Mouse (Mus musculus) megakaryocyte-erythroid progenitor cell, adult 5-6 weeks (primary cell): ENCODE measurements around the gene Ebi3. TPM values are rescaled to one million over a fixed set of nuclear protein-coding genes. Genes with fewer than 3 reads are reported as not detected.
"Not testable (repeated sequence)": the region's sequence is repeated elsewhere in the genome, so short reads cannot be mapped to it uniquely, and the experiment has no call there.

Source experiments
- ATAC-seq: replicated peaks from 2 replicates; pipeline ENCODE4 v1.8.0; 2016; ENCODE audit warnings: mild to moderate bottlenecking, inconsistent platforms; ENCODE audit not compliant: severe bottlenecking, poor library complexity, low FRiP score, low TSS enrichment
- total RNA-seq, 2 experiments: library from RNA; stranded (forward) in 1 of 2; stranded (reverse) in 1 of 2; fragments of 200-1000, 215-1000 nt in 1 of 2; fragments of >200 nt in 1 of 2; fragmentation: Nextera tagmentation in 1 of 2; gene quantifications; 2 replicates each; pipeline ENCODE4 v1.2.3; 2014 to 2017

Ebi3 gene
- total RNA-seq (2014; fragmentation: Nextera tagmentation), result 0.42 TPM in 1 of 2 replicates, not detected in the other
- total RNA-seq (2017), result 0.47 TPM in 1 of 2 replicates, not detected in the other

GRCm38 (mm10) chr17:55952447-55953027 is at the start of gene Ebi3:
TSS of gene Ebi3 (plus strand) at chr17:55952640.
- ATAC-seq, result no peak

GRCm38 (mm10) chr17:55903087-55903486 is 49.4 kb upstream of the Ebi3 start:
- no peak for ATAC-seq

- no peak for ATAC-seq
Observed at GRCm38 (mm10) chr17:55903687-55904086, 48.8 kb upstream of the Ebi3 start.

- no peak for ATAC-seq
Observed at GRCm38 (mm10) chr17:55904131-55904530, 48.3 kb upstream of the Ebi3 start.

- ATAC-seq, result no peak
Observed at GRCm38 (mm10) chr17:55906669-55907068, 45.8 kb upstream of the Ebi3 start.

- ATAC-seq, result peak; percentile 92
Observed at GRCm38 (mm10) chr17:55931553-55932502, 20.6 kb upstream of the Ebi3 start.

- peak; percentile 40 for ATAC-seq
Observed at GRCm38 (mm10) chr17:55932635-55933034, 19.8 kb upstream of the Ebi3 start.

GRCm38 (mm10) chr17:55933191-55933590 is 19.2 kb upstream of the Ebi3 start:
- ATAC-seq, result no peak

GRCm38 (mm10) chr17:55944387-55944865 is 8.0 kb upstream of the Ebi3 start:
- ATAC-seq, result not testable (repeated sequence)

- ATAC-seq, result peak; percentile 97
Observed at GRCm38 (mm10) chr17:55944866-55945682, 7.4 kb upstream of the Ebi3 start.

- ATAC-seq, result no peak
Observed at GRCm38 (mm10) chr17:55945696-55946095, 6.7 kb upstream of the Ebi3 start.

- no peak for ATAC-seq
Observed at GRCm38 (mm10) chr17:55948647-55949046, 3.8 kb upstream of the Ebi3 start.

GRCm38 (mm10) chr17:55949400-55949799 is 3.0 kb upstream of the Ebi3 start, which contains the start of gene Zfp119b:
TSS of gene Zfp119b (minus strand) at chr17:55949500.
- ATAC-seq, result no peak

GRCm38 (mm10) chr17:55950601-55951000 is 1.8 kb upstream of the Ebi3 start:
- ATAC-seq, result no peak

- no peak for ATAC-seq
Observed at GRCm38 (mm10) chr17:55952041-55952440, 399 bp upstream of the Ebi3 start.

- ATAC-seq, result no peak
Observed at GRCm38 (mm10) chr17:55953751-55954150, 1.3 kb downstream of the Ebi3 start.

GRCm38 (mm10) chr17:55954229-55954628 is 1.8 kb downstream of the Ebi3 start:
- no peak for ATAC-seq

- no peak for ATAC-seq
Observed at GRCm38 (mm10) chr17:55956129-55956528, 3.7 kb downstream of the Ebi3 start.

- no peak for ATAC-seq
Observed at GRCm38 (mm10) chr17:55956591-55956990, 4.2 kb downstream of the Ebi3 start.

GRCm38 (mm10) chr17:55957168-55957567 is 4.7 kb downstream of the Ebi3 start:
- peak; percentile 30; the same call in 1 of the 2 replicates for ATAC-seq
